Mouse (Mus musculus): Measurements from ENCODE around the gene Zfp651. TPM values are rescaled to one million over a fixed set of nuclear protein-coding genes. Genes with fewer than 3 reads are reported as not detected.
A peak's percentile ranks its signal among the peaks of the same experiment; 100 is the strongest.

The Zfp651 gene
- total RNA-seq, 4 experiments from 2014 or later, result 96.9 to 107 (median 105) TPM

DNA sequence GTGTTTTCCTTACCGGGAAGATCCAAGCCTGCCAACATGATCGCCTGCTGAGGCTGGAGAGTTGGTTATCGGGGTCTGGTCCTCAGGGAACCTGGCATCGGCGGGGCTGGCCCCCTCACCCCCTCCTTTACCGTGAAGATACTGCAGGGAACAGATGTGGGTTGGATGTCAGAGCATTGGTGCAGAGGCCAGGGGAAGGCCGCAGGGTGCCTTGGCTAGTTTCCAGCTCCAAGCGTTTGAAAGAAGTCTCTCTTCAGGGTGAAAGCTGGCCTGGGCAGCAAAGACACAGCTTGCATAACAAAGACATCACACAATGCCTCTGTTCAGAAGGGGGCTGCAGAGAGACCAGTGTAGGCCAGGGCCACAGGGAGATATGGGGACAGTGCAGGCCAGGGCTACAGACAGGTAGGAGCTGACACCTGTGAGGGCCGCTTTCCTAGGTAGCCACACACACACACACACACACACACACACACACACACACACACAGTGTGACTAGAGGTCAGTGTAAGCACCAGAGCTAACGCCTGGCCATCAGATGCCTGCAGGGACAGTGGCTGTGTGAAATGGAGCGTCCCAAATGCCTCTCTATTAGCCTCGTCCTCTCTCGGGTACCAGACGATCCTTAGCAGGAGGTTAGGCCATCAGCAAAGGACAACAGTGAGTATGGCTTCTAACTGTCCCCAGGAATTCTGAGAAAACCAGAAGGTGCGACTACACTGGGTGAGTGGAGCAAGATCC lies 51.1 kb downstream of the Zfp651 start:
- peak in 1 of 2 experiments; percentile 77 for DNase-seq (ENCODE audit: low spot score in 2 of 2)

GRCm38 (mm10) chr9:121815183-121815582 lies 56.1 kb downstream of the Zfp651 start:
- no peak for DNase-seq (ENCODE audit: low spot score in 2 of 2)

GRCm38 (mm10) chr9:121819073-121819770 lies 60.1 kb downstream of the Zfp651 start:
- DNase-seq (ENCODE audit: low spot score in 2 of 2), result no peak

GRCm38 (mm10) chr9:121819771-121820471 lies 60.8 kb downstream of the Zfp651 start:
- DNase-seq (ENCODE audit: low spot score in 2 of 2), result no peak

- no peak for DNase-seq (ENCODE audit: low spot score in 2 of 2)
Observed at GRCm38 (mm10) chr9:121820765-121821164, 61.6 kb downstream of the Zfp651 start.

Other genes starting within 250 kb of the Zfp651 start
- gene Lyzl4, start 117.2 kb upstream of the Zfp651 start, total RNA-seq (2022), result 1 to 10 TPM; 1.2 to 4.4 (median 2.4) TPM
- 10 to 100 TPM; 20.8 to 23.8 (median 21.7) TPM for gene Vipr1, start 116.6 kb upstream of the Zfp651 start, total RNA-seq (2022)
- gene Sec22c, start 53.8 kb upstream of the Zfp651 start, total RNA-seq (2022), result 10 to 100 TPM; 24.9 to 28.6 (median 26.6) TPM
- gene Ss18l2, start 49.0 kb upstream of the Zfp651 start, total RNA-seq (2022), result 10 to 100 TPM; 77.1 to 81.7 (median 78.5) TPM
- gene Nktr, start 40.2 kb upstream of the Zfp651 start, total RNA-seq (2022), result 100 to 1,000 TPM in 1 of 4 experiments, 10 to 100 TPM in 3; 89.5 to 103 (median 92.6) TPM
- 10 to 100 TPM in 1 of 4 experiments, 1 to 10 TPM in 3; 7.6 to 10.9 (median 8.8) TPM for gene Klhl40, start 18.3 kb downstream of the Zfp651 start, total RNA-seq (2022)
- gene Hhatl, start 33.2 kb downstream of the Zfp651 start, total RNA-seq (2022), result 10 to 100 TPM; 18.6 to 24.6 (median 23.2) TPM
- 1 to 10 TPM; 6.1 to 7.6 (median 6.5) TPM for gene Ccdc13, start 80.1 kb downstream of the Zfp651 start, total RNA-seq (2022)
- gene Higd1a, start 99.0 kb downstream of the Zfp651 start, total RNA-seq (2022), result 100 to 1,000 TPM in 1 of 4 experiments, 10 to 100 TPM in 3; 86.5 to 102 (median 89.7) TPM
- gene Ackr2, start 139.0 kb downstream of the Zfp651 start, total RNA-seq (2022), result 10 to 100 TPM in 1 of 4 experiments, 1 to 10 TPM in 3; 4.5 to 11.2 (median 5.5) TPM
- gene Cyp8b1, start 157.0 kb downstream of the Zfp651 start, total RNA-seq (2022), result not detected
- gene Fam198a, start 191.7 kb downstream of the Zfp651 start, total RNA-seq (2022), result 1 to 10 TPM; 5.1 to 6.9 (median 6.5) TPM
- gene Pomgnt2, start 237.8 kb downstream of the Zfp651 start, total RNA-seq (2022), result 10 to 100 TPM; 40.1 to 46.1 (median 41.8) TPM